Mouse (Mus musculus): Measurements from ENCODE around the gene Csrnp3. TPM values are rescaled to one million over a fixed set of nuclear protein-coding genes. Genes with fewer than 3 reads are reported as not detected.

Gene Csrnp3
- polyA plus RNA-seq, 1 experiment from 2014 or later, result 8.0 TPM

DNA sequence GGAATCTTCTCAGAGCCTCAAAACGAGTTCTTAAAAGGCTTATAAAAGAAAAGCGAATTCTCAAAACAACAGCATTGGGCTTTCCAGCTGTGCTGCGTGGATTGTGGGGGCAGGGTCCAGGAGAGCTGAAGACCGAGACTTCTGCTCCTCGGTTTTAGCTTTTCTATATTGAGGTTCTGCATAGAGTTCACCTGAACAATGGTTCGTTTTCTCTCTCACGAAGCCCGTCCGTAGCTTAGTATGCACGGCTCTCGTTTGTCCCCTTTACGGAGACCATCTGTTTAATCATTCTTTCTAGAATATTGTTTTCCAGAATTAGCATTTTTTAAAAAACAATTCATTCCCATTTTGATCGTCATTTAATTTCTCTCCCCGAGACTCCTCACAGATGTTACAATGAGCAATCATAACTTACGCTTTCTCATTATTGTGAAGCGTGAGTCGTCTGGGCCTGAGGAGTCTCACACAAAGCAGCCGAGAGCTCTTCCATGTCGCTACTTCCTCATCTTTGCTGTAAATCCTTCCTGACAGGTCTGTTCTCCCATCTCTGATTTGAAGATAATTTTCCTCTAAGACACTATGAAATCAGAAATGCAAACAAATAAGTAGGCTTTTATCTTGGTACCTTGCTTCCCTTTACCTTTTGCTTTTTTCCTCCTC lies 163.6 kb downstream of the Csrnp3 start:
- no peak overlapping the region for H3K27ac ChIP-seq (replicated peaks)
- H3K27me3 ChIP-seq (ENCODE audit: low read depth, poor library complexity, severe bottlenecking), result no peaks in the 10 kb centered on the region
- DNase-seq (ENCODE audit: low spot score), result no peak
- no peaks in the 10 kb centered on the region for H3K4me1 ChIP-seq
- 89% methylated on average over 19 of the region's 19 CpGs for WGBS
- no peak overlapping the region for H3K4me3 ChIP-seq
- peaks cover 18% of the 10 kb centered on the region for H3K36me3 ChIP-seq
- H3K9me3 ChIP-seq (replicated peaks), result no peaks in the 10 kb centered on the region

- DNase-seq (ENCODE audit: low spot score), result no peak
- Histone ChIP-seq H3K36me3 (peaks cover 13% of the 10 kb centered on the region), H3K4me1 (no peaks in the 10 kb centered on the region), H3K27me3 (ENCODE audit: low read depth, poor library complexity, severe bottlenecking) (no peaks in the 10 kb centered on the region), H3K4me3 (no peak overlapping the region), H3K27ac (replicated peaks) (no peak overlapping the region), H3K9me3 (replicated peaks) (no peaks in the 10 kb centered on the region)
- 78% methylated on average over 2 of the region's 2 CpGs for WGBS
Observed at GRCm38 (mm10) chr2:66009677-66010076, 164.1 kb downstream of the Csrnp3 start.

GRCm38 (mm10) chr2:66018711-66019110 lies 173.1 kb downstream of the Csrnp3 start:
- Histone ChIP-seq H3K9me3 (replicated peaks) (no peaks in the 10 kb centered on the region), H3K27me3 (ENCODE audit: low read depth, poor library complexity, severe bottlenecking) (no peaks in the 10 kb centered on the region), H3K4me3 (no peak overlapping the region), H3K36me3 (peaks cover 51% of the 10 kb centered on the region), H3K4me1 (no peaks in the 10 kb centered on the region), H3K27ac (replicated peaks) (no peak overlapping the region)
- 92% methylated on average over 9 of the region's 9 CpGs for WGBS
- DNase-seq (ENCODE audit: low spot score), result no peak

DNA sequence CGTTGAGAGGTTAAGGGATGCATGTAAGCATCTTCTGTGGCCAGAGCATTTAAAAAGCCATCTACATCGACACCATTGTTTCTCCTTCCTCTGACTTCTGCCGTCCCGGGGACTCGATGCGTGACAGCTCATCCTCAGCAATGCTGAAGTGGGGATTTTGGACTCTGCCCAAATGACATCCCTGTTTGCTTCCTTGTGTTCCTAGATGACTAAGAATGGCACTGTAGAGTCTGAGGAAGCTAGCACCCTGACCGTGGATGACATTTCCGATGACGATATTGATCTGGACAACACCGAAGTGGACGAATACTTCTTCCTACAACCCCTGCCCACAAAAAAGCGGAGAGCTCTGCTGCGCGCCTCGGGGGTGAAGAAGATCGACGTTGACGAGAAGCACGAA lies 173.7 kb downstream of the Csrnp3 start:
- no peak overlapping the region for H3K27ac ChIP-seq (replicated peaks)
- no peaks in the 10 kb centered on the region for H3K9me3 ChIP-seq (replicated peaks)
- no peaks in the 10 kb centered on the region for H3K4me1 ChIP-seq
- no peak for DNase-seq (ENCODE audit: low spot score)
- peaks cover 56% of the 10 kb centered on the region for H3K36me3 ChIP-seq
- 94% methylated on average over 19 of the region's 19 CpGs for WGBS
- H3K27me3 ChIP-seq (ENCODE audit: low read depth, poor library complexity, severe bottlenecking), result no peaks in the 10 kb centered on the region
- H3K4me3 ChIP-seq, result no peak overlapping the region

- DNase-seq (ENCODE audit: low spot score), result no peak
- no peak overlapping the region for H3K27ac ChIP-seq (replicated peaks)
- peaks cover 24% of the 10 kb centered on the region for H3K4me1 ChIP-seq
- peaks cover 7% of the 10 kb centered on the region; the same call in 1 of the 2 replicates for H3K27me3 ChIP-seq (ENCODE audit: low read depth, poor library complexity, severe bottlenecking)
- no peak overlapping the region for H3K4me3 ChIP-seq
- peaks cover 72% of the 10 kb centered on the region for H3K36me3 ChIP-seq
- no peaks in the 10 kb centered on the region for H3K9me3 ChIP-seq (replicated peaks)
- 91% methylated on average over 9 of the region's 9 CpGs for WGBS
Observed at GRCm38 (mm10) chr2:66023419-66023818, 177.9 kb downstream of the Csrnp3 start.

- H3K27ac ChIP-seq (replicated peaks), result no peak overlapping the region
- H3K4me1 ChIP-seq, result peaks cover 38% of the 10 kb centered on the region
- no peak overlapping the region for H3K4me3 ChIP-seq
- DNase-seq (ENCODE audit: low spot score), result no peak
- H3K9me3 ChIP-seq (replicated peaks), result no peaks in the 10 kb centered on the region
- peaks cover 59% of the 10 kb centered on the region for H3K36me3 ChIP-seq
- peaks cover 7% of the 10 kb centered on the region; the same call in 1 of the 2 replicates for H3K27me3 ChIP-seq (ENCODE audit: low read depth, poor library complexity, severe bottlenecking)
- 82% methylated on average over 6 of the region's 6 CpGs for WGBS
Observed at GRCm38 (mm10) chr2:66024837-66025236, 179.3 kb downstream of the Csrnp3 start.

GRCm38 (mm10) chr2:66028812-66029211 lies 183.2 kb downstream of the Csrnp3 start:
- H3K36me3 ChIP-seq, result peaks cover 20% of the 10 kb centered on the region
- peaks cover 42% of the 10 kb centered on the region for H3K4me1 ChIP-seq
- DNase-seq (ENCODE audit: low spot score), result peak; percentile 63
- H3K9me3 ChIP-seq (replicated peaks), result no peaks in the 10 kb centered on the region
- H3K27ac ChIP-seq (replicated peaks), result 0 out of 2 replicates have a peak overlapping the region, but pooled peaks have one; percentile 17
- peaks cover 7% of the 10 kb centered on the region; the same call in 1 of the 2 replicates for H3K27me3 ChIP-seq (ENCODE audit: low read depth, poor library complexity, severe bottlenecking)
- no peak overlapping the region for H3K4me3 ChIP-seq
- 22% methylated on average over 5 of the region's 5 CpGs for WGBS

DNA sequence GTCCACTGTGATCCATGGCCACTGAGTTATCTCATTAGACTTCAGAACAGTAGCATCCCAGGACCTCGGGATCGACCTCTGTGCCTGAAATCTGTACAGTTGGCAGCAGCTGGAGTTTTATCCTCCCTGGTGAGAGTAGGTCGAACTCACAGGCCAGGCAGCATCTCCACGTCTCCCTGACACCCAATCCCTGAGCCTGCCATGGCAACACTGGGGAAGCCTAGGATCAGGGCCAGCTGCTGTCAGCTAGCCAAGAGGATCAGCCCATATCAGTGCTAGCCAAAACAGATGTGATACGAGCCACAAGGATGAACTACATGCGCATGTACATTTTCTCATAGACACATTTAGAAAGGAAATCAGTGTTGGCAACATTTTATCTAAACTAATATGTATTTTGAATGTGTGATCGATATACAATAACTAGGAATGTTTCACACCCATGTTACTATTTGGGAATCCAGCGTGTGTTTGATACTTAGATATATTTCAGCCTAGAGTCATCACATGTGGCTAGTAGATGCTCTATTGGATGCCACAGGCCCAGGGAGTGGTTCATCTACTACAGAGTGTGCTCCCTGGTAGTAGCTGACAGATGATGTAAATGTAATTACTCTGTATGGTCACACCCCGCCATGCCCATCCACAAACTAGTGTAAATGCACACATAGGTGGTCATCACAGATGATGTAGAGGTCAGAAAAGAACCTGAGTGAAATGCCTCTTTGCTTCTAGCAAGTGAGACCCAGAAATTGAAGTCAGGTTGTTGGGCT lies 189.5 kb downstream of the Csrnp3 start:
- H3K4me1 ChIP-seq, result peaks cover 17% of the 10 kb centered on the region
- H3K4me3 ChIP-seq, result no peak overlapping the region
- no peaks in the 10 kb centered on the region for H3K9me3 ChIP-seq (replicated peaks)
- H3K36me3 ChIP-seq, result no peaks in the 10 kb centered on the region
- WGBS, result 77% methylated on average over 9 of the region's 9 CpGs
- peak; percentile 38 for DNase-seq (ENCODE audit: low spot score)
- H3K27ac ChIP-seq (replicated peaks), result no peak overlapping the region
- peaks cover 9% of the 10 kb centered on the region for H3K27me3 ChIP-seq (ENCODE audit: low read depth, poor library complexity, severe bottlenecking)

- Histone ChIP-seq H3K27me3 (ENCODE audit: low read depth, poor library complexity, severe bottlenecking) (peaks cover 12% of the 10 kb centered on the region), H3K27ac (replicated peaks) (0 out of 2 replicates have a peak overlapping the region, but pooled peaks have one; percentile 64), H3K36me3 (no peaks in the 10 kb centered on the region), H3K9me3 (replicated peaks) (no peaks in the 10 kb centered on the region), H3K4me3 (no peak overlapping the region), H3K4me1 (peaks cover 36% of the 10 kb centered on the region)
- DNase-seq (ENCODE audit: low spot score), result no peak
Observed at GRCm38 (mm10) chr2:66040611-66041010, 195.0 kb downstream of the Csrnp3 start.

DNA sequence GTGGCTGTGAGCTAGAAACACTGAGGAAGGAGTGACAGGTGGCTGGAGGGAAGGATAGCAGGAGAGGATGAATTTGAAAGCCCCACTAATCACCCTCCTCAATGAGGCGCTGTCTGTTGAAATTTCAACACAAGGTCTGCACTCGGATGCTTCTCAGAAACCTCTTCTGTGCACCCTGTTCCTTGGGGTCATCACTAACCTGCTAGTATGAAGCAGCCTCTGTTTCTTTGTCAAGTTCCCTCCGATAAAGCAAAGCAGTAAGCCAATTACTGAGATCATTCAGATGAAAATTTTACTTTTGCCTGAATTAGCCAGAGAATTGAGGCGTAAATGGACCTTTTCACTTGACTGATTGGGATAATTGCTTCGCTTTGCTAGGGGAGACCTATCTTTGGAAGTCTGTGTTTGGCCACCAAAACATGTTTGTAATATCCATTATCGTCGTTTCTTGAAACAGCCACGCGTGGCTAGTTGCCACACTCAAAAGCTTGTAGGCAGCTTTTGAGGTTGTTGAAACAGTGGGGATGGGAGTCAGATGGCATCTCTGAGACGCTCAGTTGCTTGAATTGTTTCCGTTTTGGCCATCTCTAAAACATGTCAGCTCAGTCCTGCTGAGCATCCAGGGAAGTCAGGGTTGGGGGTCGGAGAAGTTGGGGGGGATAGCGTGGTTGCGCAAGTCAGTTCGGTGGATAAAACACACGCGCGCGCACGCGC lies 195.8 kb downstream of the Csrnp3 start:
- DNase-seq (ENCODE audit: low spot score), result no peak
- Histone ChIP-seq H3K36me3 (no peaks in the 10 kb centered on the region), H3K4me3 (no peak overlapping the region), H3K27me3 (ENCODE audit: low read depth, poor library complexity, severe bottlenecking) (peaks cover 12% of the 10 kb centered on the region), H3K9me3 (replicated peaks) (no peaks in the 10 kb centered on the region), H3K27ac (replicated peaks) (peak overlapping the region; percentile 64), H3K4me1 (peaks cover 34% of the 10 kb centered on the region)
- WGBS, result 68% methylated on average over 21 of the region's 21 CpGs

DNA sequence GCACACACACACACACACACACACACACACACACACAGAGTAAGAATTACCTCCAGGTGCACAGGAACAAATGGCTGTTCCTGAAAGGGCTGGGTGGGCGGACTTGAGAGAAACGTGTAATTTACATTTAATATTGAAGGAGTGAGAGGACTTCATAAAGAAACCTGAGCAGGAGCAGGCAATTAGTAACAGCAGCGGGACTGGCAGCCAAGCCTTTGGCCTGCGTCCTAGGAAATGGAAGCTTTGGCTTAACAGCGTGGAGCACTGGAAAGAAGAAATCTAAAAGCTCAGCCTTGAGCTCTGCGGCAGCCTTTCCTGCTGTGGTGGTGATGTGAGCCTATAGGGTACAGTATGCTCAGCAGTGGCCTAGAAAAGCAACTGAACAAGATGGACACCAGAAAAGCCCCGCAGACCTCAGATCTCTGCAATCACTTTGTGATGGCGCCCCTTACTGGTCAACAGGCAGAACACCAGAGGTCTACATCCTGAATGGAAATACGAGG lies 196.4 kb downstream of the Csrnp3 start:
- Histone ChIP-seq H3K4me1 (peaks cover 33% of the 10 kb centered on the region), H3K4me3 (no peak overlapping the region), H3K27ac (replicated peaks) (peak overlapping the region; percentile 64; the same call in 1 of the 2 replicates), H3K9me3 (replicated peaks) (no peaks in the 10 kb centered on the region), H3K27me3 (ENCODE audit: low read depth, poor library complexity, severe bottlenecking) (peaks cover 12% of the 10 kb centered on the region), H3K36me3 (no peaks in the 10 kb centered on the region)
- peak; percentile 61 for DNase-seq (ENCODE audit: low spot score)
- WGBS, result 83% methylated on average over 9 of the region's 9 CpGs

DNA sequence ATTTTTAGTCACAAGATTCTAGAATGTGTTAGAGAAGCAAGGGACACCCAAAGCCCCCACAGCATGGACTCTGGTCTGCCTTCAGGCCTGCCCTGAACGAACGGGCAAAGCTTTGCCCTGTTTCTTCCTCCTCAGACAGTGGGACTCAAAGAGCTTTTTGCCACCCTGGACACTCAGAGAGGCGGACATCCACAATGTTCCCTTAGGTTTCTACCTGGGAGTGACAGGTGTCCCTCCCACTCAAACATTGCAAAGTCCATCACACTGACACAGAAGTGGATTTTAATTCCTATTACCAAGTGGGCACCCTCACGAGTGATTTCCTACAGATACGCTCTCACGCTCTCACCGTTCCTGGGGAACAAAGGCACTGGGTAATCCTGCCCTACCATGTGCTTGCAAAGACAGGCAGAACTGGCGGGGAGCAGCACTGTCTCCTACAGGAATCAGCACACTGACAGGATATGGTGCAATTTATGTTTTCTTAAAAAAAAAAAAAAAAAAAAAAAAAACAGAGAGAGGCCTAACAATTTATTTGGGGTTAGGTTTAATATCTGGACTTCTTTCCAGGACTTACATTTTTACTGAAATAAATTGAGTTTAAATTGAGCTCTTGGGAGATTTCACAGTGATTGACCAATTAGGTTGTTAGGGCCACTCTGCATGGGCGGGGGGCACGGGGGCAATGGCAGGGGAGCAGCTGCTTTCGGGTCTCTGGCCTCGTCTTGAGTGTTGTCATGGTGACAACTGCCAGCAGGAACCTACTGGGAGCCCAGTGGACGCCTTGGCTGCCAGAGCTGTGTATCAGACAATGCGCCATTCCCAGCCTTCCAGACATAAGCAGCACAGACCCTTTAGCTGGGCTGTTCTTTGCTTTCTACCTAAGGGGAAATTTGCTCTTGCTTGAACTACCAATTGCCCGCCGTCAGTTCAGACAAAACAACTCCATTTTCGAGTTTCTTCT lies 198.2 kb downstream of the Csrnp3 start:
- Histone ChIP-seq H3K27ac (replicated peaks) (peak overlapping the region; percentile 78), H3K4me3 (no peak overlapping the region), H3K4me1 (peaks cover 33% of the 10 kb centered on the region), H3K36me3 (no peaks in the 10 kb centered on the region), H3K27me3 (ENCODE audit: low read depth, poor library complexity, severe bottlenecking) (peaks cover 7% of the 10 kb centered on the region), H3K9me3 (replicated peaks) (no peaks in the 10 kb centered on the region)
- peak; percentile 79 for DNase-seq (ENCODE audit: low spot score)
- 40% methylated on average over 17 of the region's 17 CpGs for WGBS

All from midbrain, embryonic 10.5 days (tissue).